Mouse (Mus musculus) cerebellum, adult 8-10 months (tissue): Measurements from ENCODE around the gene Vinac1.
A peak's percentile ranks its signal among the peaks of the same experiment; 100 is the strongest.

Source experiments
- DNase-seq: peaks from one replicate; pipeline ENCODE4 v3.0.0; 2022

Vinac1 gene

DNA sequence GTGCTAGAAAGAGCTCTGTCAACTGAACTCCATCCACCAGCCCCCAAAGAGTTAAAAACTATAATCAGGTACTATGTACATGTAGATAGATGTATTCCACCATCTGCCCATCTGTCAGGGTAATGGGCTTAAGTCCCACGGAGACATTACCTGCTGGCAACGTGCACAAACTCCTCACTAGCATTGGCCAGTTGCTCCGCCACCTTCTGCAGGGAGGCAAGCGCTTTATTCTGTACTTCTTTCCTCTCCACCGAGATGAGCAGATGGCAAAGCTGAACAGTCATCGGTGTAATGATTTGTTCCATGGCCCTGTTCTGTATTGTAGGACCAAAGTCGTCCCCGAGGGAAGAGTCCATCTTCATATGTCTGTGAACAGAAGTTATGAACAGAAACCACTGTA is at the start of gene Vinac1:
TSS of gene Vinac1 (minus strand) at position 362 of the 400 bp plus-strand sequence.
- DNase-seq = no peak

DNA sequence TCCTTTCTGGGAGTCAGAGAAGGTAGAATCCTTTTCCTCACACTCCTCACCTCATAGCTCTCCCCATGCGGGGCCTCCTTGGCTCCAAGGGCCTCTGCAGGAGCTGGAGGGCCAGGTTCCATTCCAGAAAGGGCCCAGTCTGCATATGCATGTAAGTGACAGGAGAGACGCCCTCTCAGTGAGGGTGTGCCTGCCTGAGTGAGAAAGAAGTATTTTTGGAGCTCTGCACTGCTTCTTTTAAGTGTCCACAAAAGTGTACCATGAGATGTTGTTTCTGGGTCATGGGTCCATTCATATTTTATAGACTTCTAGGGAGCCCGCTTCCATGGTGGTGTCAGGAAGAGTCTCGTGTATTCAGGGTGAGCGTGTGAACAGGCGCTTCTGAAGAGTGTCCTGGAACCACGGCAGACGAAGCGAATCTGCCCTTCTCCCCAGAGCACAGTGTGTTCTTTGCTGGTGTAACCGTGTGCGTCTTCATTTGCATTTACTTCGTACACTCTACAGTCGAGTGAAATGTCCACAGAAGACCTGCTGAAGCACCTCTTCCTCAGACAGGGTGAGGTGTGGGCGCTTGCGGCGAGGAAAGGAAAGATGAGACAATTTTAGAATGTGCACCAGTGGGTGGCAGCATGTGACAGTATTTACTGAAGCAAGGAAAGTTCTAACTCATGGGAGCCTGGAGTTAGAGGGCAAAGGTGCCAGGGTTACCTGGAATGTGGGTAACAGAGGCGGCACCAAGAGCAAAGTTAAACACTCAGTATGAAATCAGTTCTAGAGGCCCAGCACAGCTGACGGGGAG is 46.2 kb upstream of the Vinac1 start:
- no peak for DNase-seq

DNA sequence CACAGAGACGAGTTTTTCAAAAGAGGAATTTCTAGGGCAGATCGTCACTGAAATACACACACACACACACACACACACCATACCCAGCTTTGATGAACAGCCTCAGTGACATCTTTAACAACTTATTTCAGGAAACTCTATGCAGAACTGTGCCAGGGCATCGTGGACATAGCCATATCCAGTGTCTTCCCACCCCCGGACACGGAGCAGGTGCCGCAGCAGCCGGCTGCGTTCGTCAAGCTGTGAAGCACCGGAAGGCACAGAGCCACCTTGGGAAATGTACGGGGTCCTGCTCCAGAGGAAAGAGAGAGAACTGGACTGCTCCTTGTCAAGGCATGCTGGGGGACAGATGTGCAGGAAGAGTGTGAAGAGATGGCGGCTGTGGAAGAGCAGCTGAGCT is 44.8 kb upstream of the Vinac1 start:
- DNase-seq = no peak

DNA sequence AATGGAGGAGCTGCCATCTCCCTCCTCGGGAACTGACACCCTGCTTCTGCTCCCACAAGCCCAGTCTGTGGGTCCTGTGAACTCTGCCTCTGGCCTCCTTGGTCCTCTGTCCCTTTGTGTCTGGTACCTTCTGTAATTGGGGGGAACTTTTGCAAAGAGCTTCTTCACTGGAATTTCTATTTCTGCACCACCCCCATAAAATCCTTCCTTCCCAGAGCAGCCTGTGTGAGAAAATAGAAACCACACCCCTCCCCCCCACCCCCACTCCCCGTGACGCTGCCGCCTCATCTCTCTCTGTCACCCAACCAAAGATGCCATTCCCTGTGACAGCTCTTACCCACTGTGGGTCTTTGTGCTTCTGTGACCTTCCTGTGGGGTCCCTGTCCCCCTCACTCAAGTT is 42.4 kb upstream of the Vinac1 start:
- no peak for DNase-seq

DNA sequence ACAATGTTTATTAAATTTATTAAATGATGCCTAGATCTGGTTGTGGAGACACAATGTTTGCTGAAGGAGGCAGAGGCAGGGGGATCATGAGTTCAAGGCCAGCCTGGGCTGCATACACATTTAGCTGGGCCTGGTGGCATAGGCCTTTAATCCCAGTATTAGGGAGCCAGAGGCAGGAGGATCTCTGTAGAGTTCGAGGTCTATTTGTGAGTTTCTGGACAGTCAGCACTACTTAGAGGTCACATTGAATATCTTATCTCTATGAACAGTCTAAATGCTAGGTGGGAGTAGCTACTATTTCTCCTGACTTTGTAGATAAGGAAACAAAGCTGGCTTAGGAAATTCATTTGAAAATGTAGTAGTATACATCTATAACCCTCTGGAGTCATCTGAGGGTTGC is 39.5 kb upstream of the Vinac1 start:
- DNase-seq = no peak

DNA sequence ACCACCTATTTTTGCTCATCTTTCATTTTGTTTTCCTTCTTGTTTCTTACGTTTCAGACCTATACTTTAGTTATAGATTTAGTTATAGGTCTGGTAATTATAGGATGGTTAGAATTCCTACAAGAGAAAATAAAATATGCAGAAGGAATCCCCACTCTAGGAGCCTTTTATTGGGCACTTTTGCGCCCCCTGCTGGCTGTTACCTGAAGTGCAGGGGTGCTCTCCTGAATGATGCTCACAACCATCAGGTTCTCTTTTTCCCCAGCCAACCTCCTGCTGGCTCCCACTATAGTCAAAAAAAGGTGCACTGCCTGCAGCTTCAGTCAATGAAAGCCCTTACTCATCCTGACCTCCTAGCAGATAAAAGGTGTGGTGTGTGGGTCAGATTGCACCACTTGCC is 37.0 kb upstream of the Vinac1 start:
- DNase-seq = no peak

DNA sequence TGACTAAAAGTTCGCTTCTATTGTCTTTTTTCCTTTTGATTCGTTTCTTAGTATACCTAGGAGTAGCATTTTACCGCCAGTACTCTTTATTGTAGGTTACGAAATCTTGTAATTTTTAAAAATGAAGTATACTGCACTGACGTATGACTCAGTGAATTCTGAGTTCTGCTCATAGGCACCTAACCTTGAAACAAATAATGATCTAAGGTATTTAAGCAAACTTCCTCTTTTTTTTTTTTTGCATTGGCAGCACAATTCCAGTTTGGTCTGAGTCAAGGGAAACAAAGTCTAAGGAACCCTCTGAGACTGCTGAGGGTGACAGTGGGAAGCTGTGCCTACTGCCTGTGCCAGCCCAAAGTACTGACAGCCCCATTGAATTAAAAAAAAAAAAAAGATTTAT is 35.5 kb upstream of the Vinac1 start:
- no peak for DNase-seq

DNA sequence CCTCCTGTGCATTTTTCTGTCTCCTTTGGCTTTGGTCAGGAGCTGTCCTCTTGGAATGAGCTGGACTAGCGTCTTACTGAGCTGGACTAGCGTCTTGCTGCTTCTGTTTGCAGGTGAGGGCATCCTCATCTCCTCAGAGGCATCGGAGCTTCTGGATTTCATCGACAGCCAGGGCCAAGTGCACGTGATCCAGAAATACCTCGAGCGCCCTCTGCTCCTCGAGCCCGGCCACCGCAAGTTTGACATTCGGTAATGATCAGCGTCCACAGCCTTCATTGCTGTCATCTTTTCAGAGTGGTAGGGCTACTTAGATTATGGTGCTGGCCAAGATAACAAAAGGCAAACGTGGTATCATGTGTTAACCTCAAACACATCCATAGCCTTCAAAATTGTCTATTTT is 33.1 kb upstream of the Vinac1 start:
- DNase-seq = no peak

DNA sequence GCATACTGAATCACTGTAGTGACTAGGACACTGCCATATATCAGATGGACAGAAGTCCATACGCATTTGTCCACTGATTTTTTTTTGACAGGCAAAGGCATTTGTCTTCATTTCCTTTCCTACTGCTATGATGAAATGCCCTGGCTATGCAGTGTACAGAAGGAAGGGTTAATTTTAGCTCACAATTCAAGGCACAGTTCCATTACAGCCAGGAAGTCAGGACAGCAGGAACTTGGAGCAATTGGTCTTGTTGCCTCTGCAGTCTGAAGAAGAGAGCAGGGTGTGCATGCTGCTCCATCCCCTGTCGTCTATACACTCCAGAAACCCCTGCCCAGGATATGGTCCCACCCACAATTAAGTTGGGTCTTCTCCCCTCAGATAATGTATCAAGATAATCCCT is 31.2 kb upstream of the Vinac1 start:
- DNase-seq = no peak

DNA sequence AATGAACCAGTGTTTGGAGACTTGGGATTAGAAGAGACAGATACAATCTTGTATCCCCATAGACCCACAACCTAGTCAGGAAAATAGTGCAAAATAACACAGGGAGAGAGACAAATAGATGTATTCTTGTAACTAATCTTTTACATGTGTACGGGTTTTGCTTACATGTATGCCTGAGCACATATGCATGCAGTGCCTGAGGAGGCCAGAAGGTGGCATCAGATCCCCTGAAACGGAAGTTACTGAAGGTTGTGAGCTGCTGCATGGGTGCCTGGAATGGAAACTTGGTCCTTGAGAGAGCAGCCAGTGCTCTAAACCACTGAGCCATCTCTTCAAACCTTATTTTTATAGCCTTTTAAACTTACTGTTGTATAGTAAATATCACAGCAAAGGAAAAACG is 30.3 kb upstream of the Vinac1 start:
- DNase-seq = no peak

DNA sequence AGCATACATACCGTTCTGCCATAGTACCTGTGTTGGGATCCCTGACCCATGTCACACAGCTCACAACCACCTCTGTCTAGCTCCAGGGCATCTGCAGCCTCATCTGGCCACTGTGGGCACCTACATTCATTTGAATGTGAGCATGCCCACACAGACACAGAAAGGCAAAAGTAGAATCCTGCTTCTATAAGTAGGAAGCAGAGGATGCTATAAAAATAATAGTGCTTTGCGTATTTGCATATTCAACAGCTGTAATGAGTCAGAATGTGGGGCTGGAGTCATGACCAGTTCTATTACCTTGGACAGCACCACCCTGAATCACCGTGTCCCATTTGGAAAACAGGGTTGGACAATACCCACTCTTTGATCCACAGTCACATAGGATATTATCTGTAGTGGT is 22.3 kb upstream of the Vinac1 start:
- no peak for DNase-seq

DNA sequence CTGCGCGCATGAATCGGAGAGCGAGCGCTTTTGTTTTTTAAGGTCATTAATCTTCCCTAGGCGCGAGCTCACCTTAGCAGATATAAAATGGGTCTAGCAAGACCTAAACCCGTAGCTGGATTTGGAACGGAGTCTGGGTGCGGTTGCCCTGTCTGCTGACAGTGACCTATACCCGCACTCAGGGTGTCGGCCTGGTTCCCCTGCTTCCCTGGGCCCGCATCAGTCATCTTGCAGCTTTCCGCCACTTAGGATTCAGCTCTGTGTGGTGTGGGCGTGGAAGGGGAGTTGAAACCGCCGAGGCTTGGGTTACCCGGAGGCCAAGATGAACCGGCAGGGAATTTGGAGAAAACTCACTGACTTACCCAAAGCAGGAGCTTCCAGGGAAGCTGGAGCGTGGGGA is 18.4 kb upstream of the Vinac1 start:
- peak; percentile 45 for DNase-seq

DNA sequence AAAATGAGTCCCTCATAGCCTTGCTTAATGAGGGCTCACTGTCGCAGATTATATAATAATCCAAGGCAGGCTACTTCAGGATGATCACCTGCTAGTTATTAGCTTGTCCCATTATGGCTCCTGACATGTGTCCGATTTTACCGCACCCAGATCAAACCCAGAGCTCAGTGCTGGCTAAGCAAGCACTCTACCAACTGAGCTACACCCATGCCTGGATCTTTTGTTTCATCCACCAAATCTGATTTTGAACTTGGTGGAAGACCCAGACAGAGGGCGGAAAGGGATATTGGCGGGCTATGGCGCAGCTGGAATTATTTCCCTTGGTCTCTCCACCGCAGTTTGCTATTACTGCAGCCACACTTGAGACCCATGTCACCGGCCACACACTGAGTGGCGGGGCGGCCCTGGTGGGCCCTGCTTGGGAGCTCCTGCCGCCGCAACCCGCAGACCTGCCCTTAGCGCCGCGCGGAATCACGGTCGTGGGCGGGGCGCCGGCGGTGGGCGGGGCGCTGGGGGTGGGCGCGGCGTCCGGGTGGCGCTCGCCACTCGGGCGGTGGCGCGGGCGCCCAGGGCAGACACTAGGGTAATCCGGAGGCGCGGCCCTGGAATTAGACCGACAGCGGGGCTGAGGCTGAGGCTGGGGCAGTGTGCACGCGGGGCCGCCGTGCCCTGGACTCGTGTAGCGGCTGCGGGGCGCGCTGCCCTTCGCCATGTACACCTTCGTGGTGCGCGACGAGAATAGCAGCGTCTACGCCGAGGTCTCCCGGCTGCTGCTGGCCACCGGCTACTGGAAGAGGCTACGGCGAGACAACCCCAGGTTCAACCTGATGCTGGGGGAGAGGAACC is 17.7 kb upstream of the Vinac1 start, which contains the start of gene Ttl:
TSS of gene Ttl (plus strand) at position 506 of the 846 bp plus-strand sequence.
- peak; percentile 78 for DNase-seq

DNA sequence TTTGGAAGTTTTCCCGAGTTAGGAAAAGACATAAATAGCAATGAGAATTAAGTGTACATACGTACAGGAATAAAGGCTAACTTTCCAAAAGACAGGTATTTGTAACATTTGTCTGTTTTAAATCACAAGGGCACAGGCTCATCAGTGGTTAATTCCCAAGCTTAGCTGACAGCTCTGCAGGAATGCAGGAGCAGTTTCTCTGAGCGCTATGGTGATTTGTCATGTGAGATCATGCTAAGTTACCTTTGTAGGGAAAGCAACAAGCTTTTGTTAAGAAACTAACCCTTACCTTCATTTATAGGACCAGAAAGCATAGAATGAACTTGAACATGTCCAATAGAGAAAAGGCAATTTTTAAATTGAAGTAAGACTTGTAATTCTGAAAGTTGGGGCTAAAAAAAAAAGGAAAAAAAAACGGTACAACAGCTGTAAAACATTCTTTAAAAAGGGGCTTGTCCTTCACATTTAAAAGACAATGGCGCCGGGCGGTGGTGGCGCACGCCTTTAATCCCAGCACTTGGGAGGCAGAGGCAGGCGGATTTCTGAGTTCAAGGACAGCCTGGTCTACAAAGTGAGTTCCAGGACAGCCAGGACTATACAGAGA is 13.6 kb upstream of the Vinac1 start:
- no peak for DNase-seq

DNA sequence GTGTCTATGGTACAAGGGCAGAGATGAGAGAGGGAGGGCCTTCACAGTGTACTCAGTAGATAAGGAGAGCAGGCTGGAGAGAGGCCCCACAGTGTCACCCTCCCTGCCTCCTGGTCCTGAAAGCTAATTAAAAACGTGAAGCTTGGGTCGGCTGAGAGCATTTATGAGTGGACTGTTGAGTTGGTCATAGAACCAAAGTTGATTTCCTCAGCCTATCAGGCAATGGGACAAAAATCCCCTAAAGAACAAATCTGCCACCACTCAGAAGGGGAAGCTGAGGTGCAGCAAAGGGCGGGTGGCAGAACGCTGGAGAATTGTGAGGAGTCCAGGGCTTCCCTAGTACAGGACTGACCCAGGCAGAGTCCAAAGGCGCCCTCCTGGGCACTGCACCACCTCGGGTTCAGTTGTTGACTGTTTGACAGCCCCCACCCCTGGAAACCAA is 10.0 kb upstream of the Vinac1 start:
- DNase-seq = no peak

DNA sequence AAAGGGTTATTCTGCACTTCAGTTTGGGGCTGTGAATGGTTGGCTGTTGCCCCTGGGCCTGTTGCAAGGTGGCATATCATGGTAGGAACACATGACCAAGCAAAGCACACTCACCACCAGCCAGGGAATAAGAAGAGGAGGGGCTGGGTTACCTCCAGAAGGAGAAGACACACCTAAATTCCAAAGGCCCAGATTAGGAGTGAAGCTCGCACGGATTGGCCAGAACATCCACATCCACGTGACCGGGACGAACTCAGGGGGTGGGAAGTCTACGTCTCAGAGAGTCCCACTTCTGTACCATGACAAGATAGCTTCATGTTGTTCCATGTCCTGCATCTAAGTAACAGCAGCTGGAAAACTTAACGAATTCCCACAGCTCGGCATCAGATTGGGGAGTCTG is 9.3 kb upstream of the Vinac1 start:
- no peak for DNase-seq

DNA sequence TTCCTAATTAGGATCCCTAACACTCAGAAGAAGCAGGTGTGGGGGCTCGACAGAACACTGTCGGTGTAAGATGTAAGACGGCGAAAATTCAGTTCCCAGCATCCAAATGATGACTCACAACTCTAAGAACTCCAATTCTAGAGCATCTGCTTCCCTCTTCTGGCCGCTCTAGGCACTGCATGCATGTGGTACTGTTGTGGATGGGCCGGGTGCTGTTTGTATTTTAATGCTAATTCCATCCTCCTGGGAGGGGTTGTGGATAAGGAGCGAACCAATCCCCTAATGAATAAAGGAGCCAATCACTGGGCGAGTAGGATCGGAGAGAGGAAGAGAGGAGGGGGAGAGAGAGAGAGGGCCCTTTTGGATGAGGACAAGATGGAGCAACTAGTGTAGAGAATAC is 8.6 kb upstream of the Vinac1 start:
- no peak for DNase-seq

DNA sequence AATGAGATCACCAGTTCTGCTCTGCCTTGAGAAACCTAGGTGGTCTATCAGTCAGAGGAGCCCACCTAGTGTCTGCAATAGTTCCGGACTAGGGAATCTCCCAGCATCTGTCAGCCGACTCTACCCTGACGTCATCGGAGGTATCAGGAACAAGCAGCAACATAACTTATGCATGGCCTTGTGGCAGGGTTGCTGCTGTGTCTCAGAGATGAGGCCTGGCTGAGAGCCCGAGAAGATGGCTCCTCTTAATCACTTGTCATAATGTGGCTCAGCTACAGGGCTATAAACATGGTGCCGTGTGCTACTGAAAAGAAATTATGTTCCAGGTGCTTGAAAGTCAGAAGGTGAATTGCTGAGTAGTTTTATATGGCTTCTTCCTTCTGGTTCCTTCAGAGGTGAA is 7.8 kb upstream of the Vinac1 start:
- no peak for DNase-seq

DNA sequence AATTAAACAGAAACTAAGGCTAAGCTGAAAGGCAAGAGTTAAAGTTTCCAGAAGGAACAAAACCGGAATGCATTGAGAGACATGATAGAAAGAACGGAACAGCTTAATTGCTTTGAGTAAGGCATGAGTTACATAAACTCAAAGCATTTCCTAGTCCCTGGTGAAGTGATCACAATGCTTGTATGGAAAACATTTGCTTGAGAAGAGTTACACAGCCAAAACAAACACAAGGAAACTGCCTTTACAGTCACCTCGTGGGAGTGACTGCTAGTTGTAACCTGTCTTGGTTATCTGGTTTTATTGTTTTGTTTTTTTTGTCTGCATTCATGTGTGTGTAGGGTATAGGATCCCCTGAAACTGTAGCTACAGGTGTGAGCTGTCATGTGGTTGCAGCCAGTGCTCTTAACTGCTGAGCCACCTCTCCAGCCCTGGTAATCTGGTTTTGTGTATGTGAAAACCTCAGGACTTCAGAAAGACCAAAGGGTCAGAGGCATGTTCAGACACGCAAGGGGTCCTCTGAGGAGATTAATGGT is 4.5 kb upstream of the Vinac1 start:
- DNase-seq = no peak

DNA sequence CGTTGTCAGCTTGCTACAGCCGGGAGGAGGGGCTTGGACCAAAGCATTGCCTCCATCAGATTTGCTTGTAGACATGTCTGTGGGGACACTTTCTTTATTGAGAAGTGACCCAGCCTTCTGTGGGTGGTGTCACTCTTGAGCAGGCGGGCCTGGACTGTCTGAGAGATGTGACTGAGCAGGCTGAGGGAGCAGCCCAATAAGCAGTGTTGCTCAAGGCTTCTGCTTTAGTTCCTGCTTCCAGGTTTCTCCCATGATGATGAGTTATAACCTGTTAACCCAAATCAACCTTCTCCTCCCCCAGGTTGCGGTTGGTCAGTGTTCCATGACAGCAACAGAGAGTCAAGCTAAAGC is 1.2 kb downstream of the Vinac1 start:
- no peak for DNase-seq

DNA sequence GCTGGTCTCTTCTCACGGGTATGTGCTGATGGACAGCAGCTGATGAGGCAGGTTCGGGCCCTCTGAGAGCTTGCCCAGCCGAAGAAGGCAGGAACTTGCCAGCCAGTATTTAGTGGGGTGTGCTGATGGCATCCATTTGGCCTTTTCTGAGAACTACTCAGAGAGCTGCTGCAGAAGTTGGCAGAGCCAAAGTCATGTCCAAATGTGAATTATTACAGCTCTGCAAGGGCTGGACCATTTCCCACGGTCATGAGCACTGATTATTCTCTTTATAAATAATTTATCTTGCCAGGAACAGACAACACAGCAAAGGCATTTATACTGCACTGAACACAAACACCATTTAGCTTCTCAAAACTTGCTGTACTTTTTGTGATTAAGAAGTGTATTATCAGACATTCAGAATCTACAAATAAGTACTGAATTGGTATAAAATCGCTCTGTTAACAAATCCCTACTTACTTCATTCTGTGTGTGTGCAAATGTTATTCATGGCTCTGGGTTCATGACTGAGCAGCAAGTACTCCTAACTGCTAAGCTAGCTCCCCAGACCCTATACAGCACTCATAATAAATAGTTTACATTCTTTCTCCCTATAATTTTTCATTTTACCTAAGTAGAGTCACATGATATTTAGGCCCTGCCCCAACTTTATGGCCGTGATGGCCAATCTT is 1.7 kb downstream of the Vinac1 start:
- no peak for DNase-seq

DNA sequence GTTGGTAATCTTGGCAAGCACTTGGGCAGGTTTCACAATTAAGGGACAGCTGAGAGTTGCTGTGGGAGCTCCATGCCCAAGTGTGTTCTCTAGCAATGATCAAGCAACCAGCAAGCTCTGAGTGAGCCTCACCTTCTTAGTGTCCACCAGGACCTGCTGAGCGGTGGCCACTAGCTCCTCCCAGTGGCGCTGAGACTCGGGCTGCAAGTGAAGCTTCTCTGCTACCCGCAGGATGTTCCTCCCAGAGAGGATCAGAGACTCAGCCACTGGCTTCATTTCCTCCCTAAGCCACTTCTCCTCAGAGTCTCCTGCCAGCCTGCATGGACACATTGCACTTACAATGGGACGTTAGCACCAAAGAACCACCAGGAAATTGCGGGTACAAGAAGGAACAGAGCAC is 7.4 kb downstream of the Vinac1 start:
- no peak for DNase-seq
